Mouse (Mus musculus) embryonic facial prominence, embryonic 10.5 days (tissue): ENCODE measurements around the gene Pbx2. TPM values are rescaled to one million over a fixed set of nuclear protein-coding genes. Genes with fewer than 3 reads are reported as not detected.
A peak's percentile ranks its signal among the peaks of the same experiment; 100 is the strongest.

Experiments
- DNase-seq: peaks from one replicate; pipeline ENCODE4 v3.0.0-alpha.2; 2017; ENCODE audit warnings: low spot score
- H3K27ac ChIP-seq: fragments of 300-500 bp; sonication (generic); replicated peaks from 2 replicates; pipeline ENCODE4 v1.5.1; 2016; ENCODE audit warnings: mild to moderate bottlenecking
- H3K27me3 ChIP-seq: fragments of 300-500 bp; sonication (generic); replicated peaks from 2 replicates; pipeline ENCODE4 v1.6.1; 2016; ENCODE audit warnings: low read depth, mild to moderate bottlenecking; ENCODE audit not compliant: poor library complexity, severe bottlenecking
- H3K36me3 ChIP-seq: fragments of 300-500 bp; sonication (generic); replicated peaks from 2 replicates; pipeline ENCODE4 v1.6.1; 2016; ENCODE audit warnings: mild to moderate bottlenecking, moderate library complexity
- H3K4me1 ChIP-seq: fragments of 300-500 bp; sonication (generic); 2 replicates; pipeline ENCODE4 v1.6.1; 2016
- H3K4me3 ChIP-seq: fragments of 300-500 bp; sonication (generic); 2 replicates; pipeline ENCODE4 v1.5.1; 2016; ENCODE audit warnings: mild to moderate bottlenecking, moderate library complexity
- H3K9me3 ChIP-seq: fragments of 300-500 bp; sonication (generic); 2 replicates; pipeline ENCODE4 v1.6.1; 2016; ENCODE audit warnings: mild to moderate bottlenecking
- WGBS: fragments of 180-500 bp; shearing (Covaris S2); methylation state at CpG from one replicate; pipeline ENCODE4 v1.1.7; 2016; 5-methylcytosine and 5-hydroxymethylcytosine counted together
- polyA plus RNA-seq: library from polyadenylated mRNA; unstranded; fragments of >200 nt; fragmentation: Nextera tagmentation; extraction: Ambion mirVana; gene quantifications from 2 replicates; pipeline ENCODE4 v1.2.1, GENCODE M21; 2016

Gene Pbx2
- polyA plus RNA-seq, 1 experiment from 2014 or later, result 19.5 TPM

DNA sequence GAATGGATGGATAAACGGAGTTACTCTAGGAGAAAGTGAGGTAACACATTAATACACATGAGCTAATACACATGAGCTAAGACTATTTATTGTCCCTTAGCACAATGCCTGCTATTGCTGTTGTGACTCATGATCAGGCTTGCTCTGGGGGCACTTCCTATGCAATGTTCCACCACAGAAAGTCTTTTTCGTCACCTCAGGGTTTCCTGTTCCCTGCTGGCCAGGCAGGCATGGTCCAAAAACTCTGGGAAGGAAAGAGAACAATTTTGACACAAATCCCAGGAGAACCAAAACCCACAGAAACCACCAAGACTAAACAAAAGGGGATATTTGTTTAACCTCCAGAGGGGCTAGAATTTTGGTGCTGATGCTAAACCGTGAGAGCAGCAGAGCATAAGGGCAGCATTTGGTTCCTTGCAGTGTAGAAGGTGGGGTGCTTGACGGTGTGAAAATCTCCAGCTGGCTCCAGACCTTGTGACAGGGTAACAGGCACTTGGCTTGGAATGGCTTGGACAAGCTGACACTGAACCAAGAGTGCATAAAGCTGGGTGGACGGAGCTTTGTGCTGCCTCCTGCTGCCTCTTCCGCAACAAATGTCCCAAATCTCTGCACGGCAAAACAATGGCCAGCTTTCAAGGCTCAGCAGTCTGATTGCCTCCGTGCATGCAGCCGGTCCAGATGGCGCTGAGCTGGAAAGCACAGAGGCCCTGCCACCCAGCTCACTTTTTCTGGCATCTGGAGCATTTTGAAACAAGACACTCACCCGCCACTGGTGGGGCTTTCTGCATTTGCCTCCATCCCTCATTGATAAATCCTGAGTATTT lies 49.9 kb downstream of the Pbx2 start:
- DNase-seq, result peak; percentile 68
- H3K27ac ChIP-seq, result peak overlapping the region; percentile 84
- H3K27me3 ChIP-seq, result peaks cover 9% of the 10 kb centered on the region; the same call in 1 of the 2 replicates
- peak overlapping the region; percentile 29; the same call in 1 of the 2 replicates for H3K4me3 ChIP-seq
- peaks cover 27% of the 10 kb centered on the region for H3K4me1 ChIP-seq
- no peaks in the 10 kb centered on the region for H3K9me3 ChIP-seq
- WGBS, result 17% methylated on average over 11 of the region's 11 CpGs
- H3K36me3 ChIP-seq, result peaks cover 6% of the 10 kb centered on the region

DNA sequence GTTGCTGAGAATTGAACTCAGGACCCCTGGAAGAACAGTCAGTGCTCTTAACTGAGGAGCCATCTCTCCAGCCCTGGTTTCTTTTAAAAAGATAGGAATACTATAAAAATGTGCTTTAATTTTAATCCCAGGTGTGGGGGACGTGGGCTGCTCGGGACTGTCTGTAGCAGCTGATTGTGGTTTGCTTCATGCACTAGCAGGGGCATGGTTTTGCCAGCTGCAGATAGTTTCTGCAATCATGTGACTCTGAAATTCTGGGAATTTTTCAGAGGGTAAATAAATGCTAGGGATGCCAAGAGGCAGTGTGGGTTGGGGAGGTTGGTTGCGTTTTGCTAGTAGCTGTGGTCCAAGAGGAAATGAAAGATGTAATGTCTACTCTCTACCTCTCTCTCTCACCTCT lies 50.9 kb downstream of the Pbx2 start:
- Histone ChIP-seq H3K4me3 (no peak overlapping the region), H3K36me3 (peaks cover 9% of the 10 kb centered on the region), H3K27ac (peak overlapping the region; percentile 84; the same call in 1 of the 2 replicates), H3K4me1 (peaks cover 34% of the 10 kb centered on the region), H3K9me3 (no peaks in the 10 kb centered on the region), H3K27me3 (peaks cover 7% of the 10 kb centered on the region; the same call in 1 of the 2 replicates)
- no peak for DNase-seq
- 83% methylated on average over 3 of the region's 3 CpGs for WGBS

DNA sequence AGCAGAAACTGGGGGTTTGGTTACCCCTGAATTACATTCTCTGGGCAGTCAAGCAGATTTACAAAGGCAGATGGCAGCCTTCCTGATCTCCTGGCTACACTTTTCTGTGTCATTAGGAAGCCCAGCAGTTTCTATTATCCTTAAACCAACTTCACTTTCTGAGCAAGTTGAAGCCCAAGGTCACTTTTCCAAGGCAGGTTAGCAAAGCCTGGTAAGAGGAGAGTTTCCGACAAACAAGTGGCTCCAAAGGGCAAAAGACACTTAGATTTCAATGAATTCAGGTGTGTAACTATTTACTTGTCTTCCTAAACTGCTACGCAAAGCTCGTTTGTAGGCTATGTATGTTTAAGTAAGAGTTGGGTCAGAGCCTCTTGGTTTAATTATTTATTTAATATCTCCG lies 52.3 kb downstream of the Pbx2 start:
- no peak for DNase-seq
- H3K9me3 ChIP-seq, result no peaks in the 10 kb centered on the region
- WGBS, result 90% methylated on average over 4 of the region's 4 CpGs
- H3K27ac ChIP-seq, result no peak overlapping the region
- H3K36me3 ChIP-seq, result peaks cover 9% of the 10 kb centered on the region
- peaks cover 45% of the 10 kb centered on the region for H3K4me1 ChIP-seq
- H3K27me3 ChIP-seq, result no peaks in the 10 kb centered on the region
- no peak overlapping the region for H3K4me3 ChIP-seq

GRCm38 (mm10) chr17:34643944-34644343 lies 52.9 kb downstream of the Pbx2 start:
- 87% methylated on average over 10 of the region's 10 CpGs for WGBS
- H3K4me1 ChIP-seq, result peaks cover 51% of the 10 kb centered on the region
- H3K4me3 ChIP-seq, result no peak overlapping the region
- H3K9me3 ChIP-seq, result no peaks in the 10 kb centered on the region
- no peak for DNase-seq
- no peaks in the 10 kb centered on the region for H3K27me3 ChIP-seq
- H3K36me3 ChIP-seq, result peaks cover 14% of the 10 kb centered on the region
- H3K27ac ChIP-seq, result peak overlapping the region; percentile 66; the same call in 1 of the 2 replicates

GRCm38 (mm10) chr17:34644608-34645007 lies 53.5 kb downstream of the Pbx2 start, which contains the start of gene Fkbpl:
Fkbpl (plus strand) TSS chr17:34644764.
- Histone ChIP-seq H3K36me3 (peaks cover 21% of the 10 kb centered on the region), H3K27ac (peak within 1 kb of the TSS; percentile 83), H3K9me3 (no peaks in the 10 kb centered on the region), H3K4me1 (peaks cover 53% of the 10 kb centered on the region), H3K27me3 (no peaks in the 10 kb centered on the region), H3K4me3 (peak within 1 kb of the TSS; percentile 99)
- DNase-seq, result peak; percentile 93
- WGBS, result under 1% methylated on average over 16 of the region's 16 CpGs

DNA sequence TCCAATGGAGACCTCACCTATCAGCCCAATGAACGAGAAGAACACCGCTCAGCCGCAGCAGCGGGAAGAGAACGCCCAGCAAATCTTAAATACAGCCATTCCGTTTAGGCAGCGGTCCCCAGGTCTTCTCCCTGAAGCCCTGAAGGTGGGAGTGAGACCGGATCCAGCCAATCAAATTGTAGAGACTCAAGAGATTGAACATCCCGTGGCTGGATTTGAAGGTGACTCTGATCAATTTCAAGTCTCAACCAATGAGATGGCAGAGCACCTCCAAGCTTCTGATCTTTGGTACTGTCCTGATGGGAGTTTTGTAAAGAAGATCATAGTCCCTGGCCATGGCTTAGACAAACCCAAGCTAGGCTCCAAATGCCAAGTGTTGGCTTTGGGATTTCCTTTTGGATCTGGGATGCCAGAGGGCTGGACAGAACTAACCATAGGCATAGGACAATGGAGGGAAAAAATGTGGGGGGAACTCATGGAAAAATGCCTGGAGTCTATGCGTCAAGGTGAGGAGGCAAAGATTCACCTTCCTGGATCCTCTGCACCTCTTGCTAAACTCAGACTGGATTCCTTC lies 54.3 kb downstream of the Pbx2 start:
- Histone ChIP-seq H3K4me3 (peak overlapping the region; percentile 99), H3K9me3 (no peaks in the 10 kb centered on the region), H3K27ac (peak overlapping the region; percentile 83), H3K36me3 (peaks cover 28% of the 10 kb centered on the region), H3K27me3 (no peaks in the 10 kb centered on the region), H3K4me1 (peaks cover 52% of the 10 kb centered on the region)
- WGBS, result 47% methylated on average over 10 of the region's 10 CpGs
- no peak for DNase-seq

DNA sequence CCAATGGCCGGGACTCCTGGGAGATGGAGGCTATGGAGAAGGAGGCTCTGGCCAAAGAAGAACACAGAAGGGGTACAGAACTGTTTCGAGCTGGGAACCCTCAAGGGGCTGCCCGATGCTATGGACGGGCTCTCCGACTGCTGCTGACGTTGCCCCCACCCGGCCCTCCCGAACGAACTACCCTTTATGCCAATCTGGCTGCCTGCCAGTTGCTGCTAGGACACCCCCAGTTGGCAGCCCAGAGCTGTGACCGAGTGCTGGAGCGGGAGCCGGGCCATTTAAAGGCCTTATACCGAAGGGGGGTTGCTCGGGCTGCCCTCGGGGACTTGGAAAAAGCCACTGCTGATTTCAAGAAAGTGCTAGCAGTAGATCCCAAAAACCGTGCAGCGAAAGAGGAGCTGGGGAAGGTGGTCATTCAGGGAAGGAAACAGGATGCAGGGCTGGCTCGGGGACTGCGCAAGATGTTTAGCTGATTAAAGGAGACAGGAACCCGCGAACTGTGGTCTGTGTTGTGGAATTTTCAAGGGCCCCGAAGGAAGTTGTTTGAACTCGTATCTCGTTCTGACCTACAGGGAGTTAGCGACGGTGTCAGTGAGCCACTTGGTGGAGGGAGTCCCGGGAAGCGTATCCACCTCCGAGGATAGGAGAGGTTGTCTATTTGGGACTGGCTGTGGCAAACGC lies 54.9 kb downstream of the Pbx2 start:
- H3K4me3 ChIP-seq, result peak overlapping the region; percentile 99
- 92% methylated on average over 30 of the region's 30 CpGs for WGBS
- H3K9me3 ChIP-seq, result no peaks in the 10 kb centered on the region

More for the DNA sequence above, 54.9 kb downstream of the Pbx2 start:
- no peak for DNase-seq
- H3K36me3 ChIP-seq, result peaks cover 34% of the 10 kb centered on the region
- no peaks in the 10 kb centered on the region for H3K27me3 ChIP-seq
- no peak overlapping the region for H3K27ac ChIP-seq
- peaks cover 46% of the 10 kb centered on the region for H3K4me1 ChIP-seq

Other genes starting within 250 kb of the Pbx2 start
- 0.08 TPM in 1 of 2 replicates, not detected in the other for gene Btnl2, start 236.4 kb upstream of the Pbx2 start, polyA plus RNA-seq
- gene Btnl1, start 214.1 kb upstream of the Pbx2 start, polyA plus RNA-seq, result not detected in 2 replicates
- gene BC051142, start 192.4 kb upstream of the Pbx2 start, polyA plus RNA-seq, result 0.88 and 1.4 TPM in 2 replicates
- gene Btnl4, start 113.9 kb upstream of the Pbx2 start, polyA plus RNA-seq, result not detected in 2 replicates
- not detected in 2 replicates for gene Btnl6, start 73.9 kb upstream of the Pbx2 start, polyA plus RNA-seq
- gene Notch4, start 27.0 kb upstream of the Pbx2 start, polyA plus RNA-seq, result 5.4 and 6.6 TPM in 2 replicates
- gene Gpsm3, start 1.5 kb upstream of the Pbx2 start, polyA plus RNA-seq, result 9.4 and 10.1 TPM in 2 replicates
- 2.6 and 3.6 TPM in 2 replicates for gene Ager, start 6.6 kb downstream of the Pbx2 start, polyA plus RNA-seq
- 165 and 172 TPM in 2 replicates for gene Rnf5, start 12.4 kb downstream of the Pbx2 start, polyA plus RNA-seq
- 51.3 and 56.1 TPM in 2 replicates for gene Agpat1, start 13.0 kb downstream of the Pbx2 start, polyA plus RNA-seq
- gene Egfl8, start 24.7 kb downstream of the Pbx2 start, polyA plus RNA-seq, result 4.0 and 4.2 TPM in 2 replicates
- 18.6 and 19.5 TPM in 2 replicates for gene Ppt2, start 37.2 kb downstream of the Pbx2 start, polyA plus RNA-seq
- 0.12 and 0.18 TPM in 2 replicates for gene Prrt1, start 38.3 kb downstream of the Pbx2 start, polyA plus RNA-seq
- 16.6 and 17.3 TPM in 2 replicates for gene Fkbpl, start 53.5 kb downstream of the Pbx2 start, polyA plus RNA-seq
- 103 and 104 TPM in 2 replicates for gene Atf6b, start 55.9 kb downstream of the Pbx2 start, polyA plus RNA-seq
- 0.03 TPM in 1 of 2 replicates, not detected in the other for gene Tnxb, start 79.3 kb downstream of the Pbx2 start, polyA plus RNA-seq
- not detected in 2 replicates for gene C4b, start 152.6 kb downstream of the Pbx2 start, polyA plus RNA-seq
- not detected in 2 replicates for gene Cyp21a1, start 213.3 kb downstream of the Pbx2 start, polyA plus RNA-seq
- 24.6 and 26.4 TPM in 2 replicates for gene Stk19, start 245.7 kb downstream of the Pbx2 start, polyA plus RNA-seq
- 78.1 and 88.8 TPM in 2 replicates for gene Dxo, start 245.8 kb downstream of the Pbx2 start, polyA plus RNA-seq